Mouse (Mus musculus): ENCODE results near the gene Lif. TPM values are rescaled to one million over a fixed set of nuclear protein-coding genes. Genes with fewer than 3 reads are reported as not detected.
A peak's percentile ranks its signal among the peaks of the same experiment; 100 is the strongest.

Gene Lif
- polyA plus RNA-seq, 1 experiment from 2014 or later = 1.2 TPM

GRCm38 (mm10) chr11:4257756-4258155 lies 399 bp downstream of the Lif start:
- Histone ChIP-seq H3K4me1 (replicated peaks; ENCODE audit: control insufficient read depth, insufficient read depth, low read length) (peaks cover 19% of the 10 kb centered on the region), H3K9ac (ENCODE audit: low read depth, low read length) (0 out of 2 replicates have a peak overlapping the region, but pooled peaks have one; percentile 37), H3K9me3 (ENCODE audit: control insufficient read depth) (no peaks in the 10 kb centered on the region), H3K27me3 (replicated peaks; ENCODE audit: control insufficient read depth, insufficient read depth, low read length) (no peaks in the 10 kb centered on the region), H3K27ac (ENCODE audit: low read depth, low read length) (peak overlapping the region; percentile 93), H3K4me3 (ENCODE audit: low read depth, low read length) (peak overlapping the region; percentile 21), H3K36me3 (ENCODE audit: control insufficient read depth, insufficient read depth) (no peaks in the 10 kb centered on the region), H3K4me2 (replicated peaks; ENCODE audit: low read depth) (peak overlapping the region; percentile 61)
- 38% methylated on average over 5 of the region's 5 CpGs for WGBS
- TF ChIP-seq CTCF (IDR thresholded peaks at IDR 0.05; ENCODE audit: low read depth) = no peak; the same call in 1 of the 2 replicates
- no peak for ATAC-seq

GRCm38 (mm10) chr11:4258657-4259082 lies 1.3 kb downstream of the Lif start:
- Histone ChIP-seq H3K9ac (ENCODE audit: low read depth, low read length) (no peak overlapping the region), H3K36me3 (ENCODE audit: control insufficient read depth, insufficient read depth) (no peaks in the 10 kb centered on the region), H3K4me1 (replicated peaks; ENCODE audit: control insufficient read depth, insufficient read depth, low read length) (peaks cover 22% of the 10 kb centered on the region), H3K4me2 (replicated peaks; ENCODE audit: low read depth) (peak overlapping the region; percentile 61), H3K4me3 (ENCODE audit: low read depth, low read length) (peak overlapping the region; percentile 21; the same call in 1 of the 2 replicates), H3K27ac (ENCODE audit: low read depth, low read length) (peak overlapping the region; percentile 93; the same call in 1 of the 2 replicates), H3K9me3 (ENCODE audit: control insufficient read depth) (no peaks in the 10 kb centered on the region), H3K27me3 (replicated peaks; ENCODE audit: control insufficient read depth, insufficient read depth, low read length) (no peaks in the 10 kb centered on the region)
- peak; percentile 29; the same call in 1 of the 2 replicates for ATAC-seq
- WGBS = under 1% methylated on average over 7 of the region's 7 CpGs
- peak; percentile 92 for TF ChIP-seq CTCF (IDR thresholded peaks at IDR 0.05; ENCODE audit: low read depth)

GRCm38 (mm10) chr11:4260463-4261187 lies 3.3 kb downstream of the Lif start:
- Histone ChIP-seq H3K4me3 (ENCODE audit: low read depth, low read length) (no peak overlapping the region), H3K27me3 (replicated peaks; ENCODE audit: control insufficient read depth, insufficient read depth, low read length) (no peaks in the 10 kb centered on the region), H3K4me1 (replicated peaks; ENCODE audit: control insufficient read depth, insufficient read depth, low read length) (peaks cover 28% of the 10 kb centered on the region), H3K4me2 (replicated peaks; ENCODE audit: low read depth) (peak overlapping the region; percentile 61), H3K27ac (ENCODE audit: low read depth, low read length) (peak overlapping the region; percentile 54; the same call in 1 of the 2 replicates), H3K36me3 (ENCODE audit: control insufficient read depth, insufficient read depth) (no peaks in the 10 kb centered on the region), H3K9ac (ENCODE audit: low read depth, low read length) (no peak overlapping the region), H3K9me3 (ENCODE audit: control insufficient read depth) (no peaks in the 10 kb centered on the region)
- 13% methylated on average over 14 of the region's 14 CpGs for WGBS
- no peak for ATAC-seq
- no peak for TF ChIP-seq CTCF (IDR thresholded peaks at IDR 0.05; ENCODE audit: low read depth)

DNA sequence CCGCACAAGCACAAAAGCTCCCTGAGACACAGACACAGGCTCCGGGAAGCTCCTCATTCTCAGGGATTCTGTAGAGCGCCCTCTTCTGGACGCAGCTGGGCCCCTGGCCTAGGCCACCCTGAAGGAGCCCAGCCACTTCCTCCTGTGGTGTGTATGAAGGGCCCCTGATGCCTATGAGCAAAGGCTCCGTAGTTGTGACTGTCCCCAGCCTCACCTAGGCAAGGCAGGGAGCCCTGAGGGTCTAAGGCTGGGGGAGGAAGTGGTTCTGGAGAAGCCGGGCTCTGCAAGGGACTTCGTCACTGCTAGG lies 3.8 kb downstream of the Lif start:
- no peak overlapping the region for H3K27ac ChIP-seq (ENCODE audit: low read depth, low read length)
- WGBS = 50% methylated on average over 7 of the region's 7 CpGs
- no peak overlapping the region for H3K4me3 ChIP-seq (ENCODE audit: low read depth, low read length)
- H3K27me3 ChIP-seq (replicated peaks; ENCODE audit: control insufficient read depth, insufficient read depth, low read length) = no peaks in the 10 kb centered on the region
- H3K9ac ChIP-seq (ENCODE audit: low read depth, low read length) = no peak overlapping the region
- H3K4me1 ChIP-seq (replicated peaks; ENCODE audit: control insufficient read depth, insufficient read depth, low read length) = peaks cover 33% of the 10 kb centered on the region
- 0 out of 2 replicates have a peak, but pooled peaks have one; percentile 11 for ATAC-seq
- TF ChIP-seq CTCF (IDR thresholded peaks at IDR 0.05; ENCODE audit: low read depth) = peak; percentile 79
- H3K36me3 ChIP-seq (ENCODE audit: control insufficient read depth, insufficient read depth) = no peaks in the 10 kb centered on the region
- H3K9me3 ChIP-seq (ENCODE audit: control insufficient read depth) = no peaks in the 10 kb centered on the region
- H3K4me2 ChIP-seq (replicated peaks; ENCODE audit: low read depth) = no peak overlapping the region

GRCm38 (mm10) chr11:4261969-4262368 lies 4.6 kb downstream of the Lif start:
- Histone ChIP-seq H3K27ac (ENCODE audit: low read depth, low read length) (no peak overlapping the region), H3K4me3 (ENCODE audit: low read depth, low read length) (no peak overlapping the region), H3K36me3 (ENCODE audit: control insufficient read depth, insufficient read depth) (no peaks in the 10 kb centered on the region), H3K4me2 (replicated peaks; ENCODE audit: low read depth) (no peak overlapping the region), H3K4me1 (replicated peaks; ENCODE audit: control insufficient read depth, insufficient read depth, low read length) (peaks cover 35% of the 10 kb centered on the region), H3K9me3 (ENCODE audit: control insufficient read depth) (no peaks in the 10 kb centered on the region), H3K9ac (ENCODE audit: low read depth, low read length) (no peak overlapping the region), H3K27me3 (replicated peaks; ENCODE audit: control insufficient read depth, insufficient read depth, low read length) (no peaks in the 10 kb centered on the region)
- TF ChIP-seq CTCF (IDR thresholded peaks at IDR 0.05; ENCODE audit: low read depth) = peak; percentile 60
- WGBS = 27% methylated on average over 5 of the region's 5 CpGs
- ATAC-seq = no peak

- 32% methylated on average over 7 of the region's 7 CpGs for WGBS
- no peaks in the 10 kb centered on the region; the same call in 1 of the 2 replicates for H3K36me3 ChIP-seq (ENCODE audit: control insufficient read depth, insufficient read depth)
- H3K27me3 ChIP-seq (replicated peaks; ENCODE audit: control insufficient read depth, insufficient read depth, low read length) = no peaks in the 10 kb centered on the region
- H3K9me3 ChIP-seq (ENCODE audit: control insufficient read depth) = no peaks in the 10 kb centered on the region
- no peak overlapping the region for H3K9ac ChIP-seq (ENCODE audit: low read depth, low read length)
- H3K4me2 ChIP-seq (replicated peaks; ENCODE audit: low read depth) = no peak overlapping the region; the same call in 1 of the 2 replicates
- H3K27ac ChIP-seq (ENCODE audit: low read depth, low read length) = no peak overlapping the region
- peaks cover 35% of the 10 kb centered on the region for H3K4me1 ChIP-seq (replicated peaks; ENCODE audit: control insufficient read depth, insufficient read depth, low read length)
- no peak for TF ChIP-seq CTCF (IDR thresholded peaks at IDR 0.05; ENCODE audit: low read depth)
- no peak overlapping the region for H3K4me3 ChIP-seq (ENCODE audit: low read depth, low read length)
- ATAC-seq = no peak
Measured at GRCm38 (mm10) chr11:4262847-4263246, 5.5 kb downstream of the Lif start.

Data from intestine, postnatal 0 days (tissue).